Mouse (Mus musculus): ENCODE measurements around the gene Bcl2l1. TPM values are rescaled to one million over a fixed set of nuclear protein-coding genes. Genes with fewer than 3 reads are reported as not detected.

Gene Bcl2l1
- 27.4 and 31.0 TPM in 2 replicates for polyA plus RNA-seq (2012)

DNA sequence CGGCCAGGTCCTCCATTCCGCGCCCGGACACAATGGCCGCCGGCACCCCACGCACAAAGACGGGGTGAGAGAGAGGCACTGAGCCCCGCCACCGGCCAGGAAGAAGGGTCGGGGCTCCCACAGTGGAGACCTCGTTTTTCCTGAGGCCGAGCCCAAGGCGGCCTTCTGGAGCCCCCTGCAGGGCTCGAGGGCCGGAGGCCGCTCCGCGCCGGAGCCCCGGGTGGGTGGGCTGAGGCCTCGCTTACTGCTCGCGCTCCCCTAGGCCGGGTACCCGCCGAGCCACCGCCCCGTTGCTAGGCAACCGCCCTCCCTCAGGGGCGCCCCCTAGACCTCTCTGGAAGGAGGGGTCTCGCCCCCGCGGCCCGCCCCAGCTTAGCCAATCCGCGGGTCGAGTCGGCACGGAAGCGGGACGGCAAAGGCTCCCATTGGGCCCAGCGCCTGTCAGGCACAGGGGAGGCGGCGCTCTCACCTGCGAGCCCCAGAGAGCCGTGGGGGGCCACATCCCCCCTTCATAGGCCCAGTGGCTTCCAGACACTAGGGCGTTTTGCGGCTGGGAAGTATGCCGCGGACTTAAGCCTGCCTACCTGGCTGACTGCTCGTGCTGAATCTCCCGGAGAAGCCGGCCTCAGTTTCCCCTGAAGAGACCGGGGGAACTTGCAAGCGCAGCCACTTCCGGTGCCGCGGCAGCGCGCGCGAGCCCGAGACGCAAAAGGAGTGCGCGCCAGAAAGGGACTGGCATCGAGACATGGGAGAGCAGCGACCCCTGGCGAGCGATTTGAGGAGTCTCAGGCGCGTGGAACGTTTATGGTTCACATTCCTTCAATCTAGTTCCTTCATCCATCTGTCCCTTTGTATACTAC, at the start of gene Bcl2l1:
Gene Bcl2l1 (minus strand): TSS at position 710 of the 860 bp plus-strand sequence.

DNA sequence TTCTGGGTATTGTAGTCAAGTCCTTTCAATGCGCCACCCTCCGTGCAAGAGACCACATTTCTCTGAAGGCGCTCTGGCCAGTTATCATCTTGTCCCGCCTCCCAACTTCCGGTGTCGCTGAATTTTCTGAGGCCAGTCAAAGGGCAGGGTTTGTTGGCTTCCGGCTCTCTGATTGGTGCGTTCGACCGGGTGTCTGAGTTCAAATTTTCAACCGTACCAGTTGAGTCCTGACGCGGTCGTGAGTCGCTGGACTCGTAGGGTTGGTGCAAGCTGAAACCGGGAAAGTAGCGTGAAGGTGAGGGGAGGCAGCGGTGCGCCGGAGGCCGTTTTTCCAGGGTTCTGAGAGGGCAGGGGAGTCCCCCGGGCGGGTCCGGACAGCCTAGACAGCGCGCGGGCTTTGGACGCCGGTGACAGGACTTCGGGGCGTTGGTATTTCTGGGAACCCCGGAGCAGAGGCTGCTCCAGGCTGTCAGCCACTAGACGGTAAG, 16.3 kb upstream of the Bcl2l1 start, which contains the start of gene Tpx2:
Gene Tpx2 (plus strand): TSS at position 150 of the 488 bp plus-strand sequence.

DNA sequence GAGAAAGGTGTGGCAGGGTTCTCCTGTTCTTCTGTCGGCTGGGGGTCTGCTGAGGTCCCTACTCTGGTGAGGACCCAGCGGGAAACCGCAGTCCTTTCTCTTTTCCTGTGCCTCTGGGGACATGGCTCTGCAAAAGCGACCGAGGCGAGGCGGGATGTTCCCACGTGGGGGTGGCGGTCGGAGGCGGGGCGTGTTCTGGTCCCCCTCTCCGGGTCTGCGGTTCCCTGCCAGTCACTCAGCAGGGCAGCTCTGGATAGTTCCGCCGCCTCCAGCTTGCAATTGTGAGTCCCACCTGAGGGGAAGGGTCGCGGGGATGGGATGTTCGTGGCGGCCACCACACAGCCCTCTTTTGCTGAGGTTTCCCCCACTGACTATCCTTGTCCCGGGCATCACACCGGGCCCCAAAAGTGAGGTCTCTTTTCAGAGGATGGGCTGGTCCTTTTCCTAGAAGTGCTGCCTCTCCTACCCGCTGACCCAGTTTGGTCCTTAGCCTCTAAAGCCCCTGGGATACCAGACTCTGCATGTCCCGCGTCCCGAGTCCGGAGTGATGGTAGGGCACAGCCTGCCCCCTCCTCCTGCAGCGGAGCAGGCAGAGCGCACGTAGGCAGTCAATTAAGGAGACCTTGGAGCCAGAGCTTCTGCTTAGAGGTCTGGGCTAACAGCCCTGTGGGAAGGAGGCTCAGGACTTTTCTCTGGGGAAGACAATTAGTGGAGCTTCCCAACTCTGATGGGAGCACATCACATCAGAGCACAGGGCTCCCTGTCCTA, 77.4 kb downstream of the Bcl2l1 start, which contains the start of gene Cox4i2:
Gene Cox4i2 (plus strand): TSS at position 230 of the 768 bp plus-strand sequence.

GRCm38 (mm10) chr2:152736090-152736601, 95.4 kb downstream of the Bcl2l1 start, which contains the start of gene Id1:
Id1 (plus strand) TSS chr2:152736251.

Other genes starting within 250 kb of the Bcl2l1 start
- not detected in 2 replicates for gene Defb45, start 232.3 kb downstream of the Bcl2l1 start, polyA plus RNA-seq (2012)
- not detected in 2 replicates for gene Defb36, start 227.4 kb downstream of the Bcl2l1 start, polyA plus RNA-seq (2012)
- gene Defb25, start 208.7 kb downstream of the Bcl2l1 start, polyA plus RNA-seq (2012) = not detected in 2 replicates
- gene Rem1, start 204.8 kb downstream of the Bcl2l1 start, polyA plus RNA-seq (2012) = 0.46 TPM in 1 of 2 replicates, not detected in the other
- gene H13, start 162.3 kb downstream of the Bcl2l1 start, polyA plus RNA-seq (2012) = 184 and 222 TPM in 2 replicates
- 0.87 and 1.5 TPM in 2 replicates for gene Mcts2, start 144.7 kb downstream of the Bcl2l1 start, polyA plus RNA-seq (2012)
- 20.1 and 27.2 TPM in 2 replicates for gene Id1, start 95.5 kb downstream of the Bcl2l1 start, polyA plus RNA-seq (2012)
- 1.9 and 3.6 TPM in 2 replicates for gene Cox4i2, start 77.6 kb downstream of the Bcl2l1 start, polyA plus RNA-seq (2012)
- 8.7 and 9.0 TPM in 2 replicates for gene Tpx2, start 16.2 kb upstream of the Bcl2l1 start, polyA plus RNA-seq (2012)
- 0.03 TPM in 1 of 2 replicates, not detected in the other for gene Mylk2, start 79.6 kb upstream of the Bcl2l1 start, polyA plus RNA-seq (2012)
- 0.09 and 0.23 TPM in 2 replicates for gene Foxs1, start 101.5 kb upstream of the Bcl2l1 start, polyA plus RNA-seq (2012)
- gene Dusp15, start 120.0 kb upstream of the Bcl2l1 start, polyA plus RNA-seq (2012) = not detected in 2 replicates
- 0.52 and 0.81 TPM in 2 replicates for gene Ttll9, start 130.8 kb upstream of the Bcl2l1 start, polyA plus RNA-seq (2012)
- gene Pdrg1, start 183.7 kb upstream of the Bcl2l1 start, polyA plus RNA-seq (2012) = 63.7 and 83.7 TPM in 2 replicates
- gene Xkr7, start 200.1 kb upstream of the Bcl2l1 start, polyA plus RNA-seq (2012) = 0.03 and 0.09 TPM in 2 replicates
- 3.8 and 5.4 TPM in 2 replicates for gene Ccm2l, start 234.2 kb upstream of the Bcl2l1 start, polyA plus RNA-seq (2012)

All from megakaryocyte-erythroid progenitor cell, adult 5 weeks (primary cell).